Mouse (Mus musculus) adipocyte (in vitro differentiated cells): ENCODE results near the gene Tprkb.
"Not testable (repeated sequence)": the region's sequence is repeated elsewhere in the genome, so short reads cannot be mapped to it uniquely, and the experiment has no call there.

Experiments
- DNase-seq: peaks from one replicate; pipeline ENCODE4 v3.0.0-alpha.2; 2016; ENCODE audit warnings: low spot score

The Tprkb gene

GRCm38 (mm10) chr6:85911587-85911986 is at the start of gene Tprkb:
Gene Tprkb, plus strand, starts transcription at chr6:85911865.
- DNase-seq, result no peak

DNA sequence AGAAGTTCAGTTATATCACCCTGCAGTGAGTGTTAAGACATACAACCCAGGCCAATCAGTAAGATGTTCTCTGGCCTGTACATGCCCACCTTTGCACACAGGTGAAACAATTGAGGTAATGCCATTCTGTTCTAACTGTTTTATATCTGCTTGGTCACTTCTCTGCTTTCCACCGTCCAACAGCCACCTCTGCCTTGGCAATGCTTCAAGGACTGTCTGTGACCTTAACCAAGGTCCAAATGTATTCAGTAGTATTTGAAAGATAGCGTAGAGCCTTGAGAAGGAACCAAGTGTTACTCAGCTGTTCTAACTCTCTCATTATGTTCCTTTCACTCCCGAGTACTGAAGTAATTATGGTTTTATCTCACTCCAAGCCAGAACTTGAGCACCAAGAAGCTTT is 49.1 kb upstream of the Tprkb start:
- no peak for DNase-seq

DNA sequence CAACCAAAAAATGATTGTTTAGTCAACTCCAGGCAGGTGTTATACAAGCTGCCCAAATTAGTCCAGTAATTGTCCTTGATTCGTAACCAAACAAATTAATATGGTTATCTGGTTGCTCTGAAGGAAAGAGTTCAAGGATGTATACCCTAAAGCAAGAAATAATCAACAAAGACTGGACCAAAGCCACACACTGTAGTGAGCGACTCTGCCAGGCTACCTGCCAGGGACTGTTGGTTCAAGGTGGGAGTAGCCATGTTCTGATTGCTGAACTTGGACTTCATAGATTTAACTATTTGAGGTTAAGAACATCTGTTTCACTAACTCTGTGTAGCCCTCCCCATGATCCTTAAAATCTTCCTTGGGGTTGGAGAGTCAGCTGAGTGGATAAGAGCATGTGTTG is 48.5 kb upstream of the Tprkb start:
- DNase-seq, result no peak

GRCm38 (mm10) chr6:85863840-85864239 is 47.8 kb upstream of the Tprkb start:
- DNase-seq, result no peak

GRCm38 (mm10) chr6:85864900-85865639 is 46.6 kb upstream of the Tprkb start:
- not testable (repeated sequence) for DNase-seq

- not testable (repeated sequence) for DNase-seq
Measured at GRCm38 (mm10) chr6:85866166-85866565, 45.5 kb upstream of the Tprkb start.

- not testable (repeated sequence) for DNase-seq
Measured at GRCm38 (mm10) chr6:85866995-85867394, 44.7 kb upstream of the Tprkb start.

GRCm38 (mm10) chr6:85867726-85868690 is 43.7 kb upstream of the Tprkb start:
- DNase-seq, result no peak

DNA sequence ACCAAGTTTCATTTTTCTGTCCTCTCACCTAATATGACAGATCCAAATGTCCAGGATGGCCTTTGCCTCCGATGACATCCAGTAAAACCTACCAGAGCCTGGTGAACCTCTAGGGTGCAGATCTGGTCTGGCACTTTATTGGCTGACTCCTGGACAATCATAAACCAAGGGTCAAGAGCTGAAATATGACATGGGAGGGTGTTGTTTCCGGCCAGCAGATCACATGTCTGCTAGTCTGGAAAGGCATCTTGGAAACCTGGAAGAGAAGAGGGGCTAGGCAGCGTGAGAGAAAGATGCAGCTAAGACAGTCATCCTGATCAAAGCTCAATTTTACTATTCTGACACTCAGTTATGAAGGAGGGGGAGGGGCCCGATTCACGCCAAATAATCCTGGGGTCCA is 42.7 kb upstream of the Tprkb start, which contains the start of gene Nat8f2:
Gene Nat8f2 (minus strand): TSS at position 153 of the 400 bp plus-strand sequence.
- DNase-seq, result not testable (repeated sequence)

- DNase-seq, result not testable (repeated sequence)
Measured at GRCm38 (mm10) chr6:85883246-85883645, 28.4 kb upstream of the Tprkb start.

- no peak for DNase-seq
Measured at GRCm38 (mm10) chr6:85884311-85884710, 27.4 kb upstream of the Tprkb start.

GRCm38 (mm10) chr6:85888961-85889360 is 22.7 kb upstream of the Tprkb start:
- no peak for DNase-seq

DNA sequence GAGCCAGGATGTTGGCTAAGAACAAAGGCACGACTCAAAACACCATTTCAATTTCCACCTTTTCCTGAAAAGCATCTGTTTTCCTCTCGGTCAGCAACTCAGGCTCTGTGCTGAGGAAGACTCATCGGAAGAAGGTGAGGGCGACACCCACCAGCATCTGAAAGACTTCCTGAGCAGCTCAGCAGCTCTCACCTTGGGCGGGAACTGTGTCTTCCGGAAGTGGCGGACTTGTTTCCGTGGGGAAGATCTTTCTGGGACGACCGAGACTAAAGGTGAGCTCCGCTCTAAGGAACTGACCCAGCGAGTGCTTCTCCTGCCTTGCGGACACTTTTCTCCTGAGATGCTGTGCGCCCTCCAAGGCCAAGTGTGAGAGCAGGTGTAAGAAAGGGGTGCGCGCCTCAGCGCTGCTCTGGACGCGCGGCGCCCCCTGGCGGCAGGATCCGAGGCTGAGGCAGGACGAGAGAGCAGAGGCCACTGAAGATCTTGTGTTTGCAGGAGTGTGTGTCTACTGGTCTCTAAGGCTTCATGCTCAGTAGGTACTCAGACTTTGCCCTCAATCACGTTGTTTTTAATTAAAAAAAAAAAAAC is 16.5 kb upstream of the Tprkb start:
- not testable (repeated sequence) for DNase-seq

DNA sequence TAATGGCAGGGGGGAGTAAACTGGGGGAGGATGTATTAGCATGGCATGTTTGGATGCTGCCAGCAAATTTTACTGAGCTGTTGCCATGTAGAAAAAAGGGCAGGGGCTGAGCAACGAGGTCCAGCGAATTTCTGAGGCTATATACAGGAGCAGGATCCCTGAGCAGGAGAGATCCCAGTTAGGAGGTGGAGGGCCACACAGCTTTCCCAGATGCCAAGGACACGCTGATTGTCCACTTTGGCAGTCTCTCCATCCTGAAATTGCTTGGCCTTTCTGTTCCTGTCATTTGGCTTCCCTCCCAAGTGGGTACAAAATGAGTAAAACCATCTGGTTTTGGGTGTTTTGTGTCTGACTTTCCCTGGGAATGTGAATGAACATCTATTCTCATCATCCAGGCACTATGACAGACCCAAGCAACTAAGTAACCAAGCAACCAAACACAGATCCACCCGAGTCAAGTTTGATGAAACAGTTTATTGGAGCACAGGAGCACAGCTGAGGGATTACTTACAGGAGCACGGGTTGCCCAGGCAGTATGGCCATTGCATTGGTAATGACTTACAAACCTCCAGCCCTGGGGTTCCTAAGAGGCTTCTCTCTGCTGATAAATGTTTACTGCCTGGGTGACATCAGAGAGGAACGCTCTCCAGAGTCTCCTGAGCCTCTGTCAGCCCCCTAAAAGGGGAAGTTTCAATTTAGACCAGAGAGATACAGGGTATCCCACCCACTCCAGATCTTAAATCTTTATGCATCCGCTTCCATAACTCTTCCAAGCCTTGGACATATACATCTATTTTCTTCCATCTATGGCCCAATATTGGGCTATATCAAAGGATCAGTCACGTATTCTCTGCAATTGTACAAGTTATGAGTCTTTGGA is 12.8 kb upstream of the Tprkb start:
- DNase-seq, result peak; percentile 45

- DNase-seq, result no peak
Measured at GRCm38 (mm10) chr6:85902303-85902702, 9.4 kb upstream of the Tprkb start.

DNA sequence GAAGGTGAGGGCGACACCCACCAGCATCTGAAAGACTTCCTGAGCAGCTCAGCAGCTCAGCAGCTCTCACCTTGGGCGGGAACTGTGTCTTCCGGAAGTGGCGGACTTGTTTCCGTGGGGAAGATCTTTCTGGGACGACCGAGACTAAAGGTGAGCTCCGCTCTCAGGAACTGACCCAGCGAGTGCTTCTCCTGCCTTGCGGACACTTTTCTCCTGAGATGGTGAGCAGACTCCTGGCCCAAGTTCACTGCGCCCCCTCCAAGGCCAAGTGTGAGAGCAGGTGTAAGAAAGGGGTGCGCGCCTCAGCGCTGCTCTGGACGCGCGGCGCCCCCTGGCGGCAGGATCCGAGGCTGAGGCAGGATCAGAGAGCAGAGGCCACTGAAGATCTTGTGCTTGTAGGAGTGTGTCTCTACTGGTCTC is 7.0 kb upstream of the Tprkb start, which contains the start of gene Nat8f4:
Gene Nat8f4 (minus strand): TSS at position 243 of the 420 bp plus-strand sequence.
- DNase-seq, result not testable (repeated sequence)

DNA sequence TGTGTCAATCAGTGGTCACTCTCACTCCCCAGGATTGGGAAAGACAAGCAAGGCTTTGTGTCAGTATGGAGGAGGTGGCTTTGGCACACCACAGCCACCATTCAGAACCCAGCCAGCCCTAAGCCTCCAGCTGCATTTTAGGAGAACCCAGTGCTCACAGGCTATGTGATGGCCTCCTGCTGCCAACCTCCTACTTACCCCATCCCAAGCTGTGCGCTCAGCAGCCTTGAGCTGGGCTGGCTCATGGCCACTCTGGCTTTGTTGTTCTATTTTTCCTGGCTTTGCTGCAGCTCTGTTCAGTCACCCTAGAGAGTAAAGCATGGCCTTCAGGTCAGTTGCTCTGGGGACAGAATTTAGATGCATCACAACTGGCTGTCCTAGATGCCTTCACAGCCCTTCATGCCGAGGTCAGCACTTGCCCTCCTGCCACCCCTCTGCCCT is 4.7 kb upstream of the Tprkb start:
- peak; percentile 83 for DNase-seq

- no peak for DNase-seq
Measured at GRCm38 (mm10) chr6:85908341-85908740, 3.3 kb upstream of the Tprkb start.

GRCm38 (mm10) chr6:85909704-85910103 is 2.0 kb upstream of the Tprkb start:
- DNase-seq, result no peak

DNA sequence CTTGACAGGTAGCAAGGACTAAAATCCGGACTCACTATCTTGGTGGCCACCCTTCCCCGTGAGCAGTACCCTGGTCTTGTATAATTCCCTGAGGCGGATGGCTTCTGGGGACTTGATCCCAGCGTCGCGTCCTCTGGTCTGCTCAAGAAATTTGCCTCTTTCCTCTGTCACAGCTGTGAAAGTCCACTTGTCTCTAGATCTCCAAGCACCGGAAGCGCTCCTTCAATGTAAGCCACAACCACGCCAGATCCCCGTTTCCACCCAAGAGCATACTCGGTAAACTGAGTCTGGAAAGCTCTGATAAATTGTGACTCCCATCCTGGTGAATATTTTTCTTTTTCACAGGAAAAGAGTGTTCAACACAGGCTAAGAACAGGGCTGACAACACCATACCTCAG is 3.5 kb downstream of the Tprkb start:
- DNase-seq, result no peak
